Comparison of ENCODE assay signal across 31 mouse cellular contexts in genomic region chr3:89617360-89617759, GRCm38 (mm10).
"Had no signal": no experiment of that assay in that cellular context is flagged by ENCODE, and none has a peak within 500 bp of the region (broad histone marks: within the 10 kb centered on the region; RNA-seq: fewer than 3 reads in every experiment).

No protein-coding gene starts in this region.

- H3K9me3 ChIP-seq: heart, embryonic 10.5 days; heart, embryonic 12.5 days; heart, embryonic 13.5 days; heart, embryonic 15.5 days; hindbrain, embryonic 10.5 days; hindbrain, embryonic 12.5 days; hindbrain, embryonic 13.5 days; hindbrain, embryonic 15.5 days; intestine, embryonic 15.5 days; kidney, embryonic 15.5 days had no signal

- H3K4me3 ChIP-seq: heart, embryonic 10.5 days; heart, embryonic 12.5 days; heart, embryonic 13.5 days; heart, embryonic 15.5 days; hindbrain, embryonic 10.5 days; hindbrain, embryonic 12.5 days; hindbrain, embryonic 13.5 days; hindbrain, embryonic 15.5 days; intestine, embryonic 15.5 days; kidney, embryonic 15.5 days; layer of hippocampus, adult 2 months; left cerebral cortex, adult 2 months had no signal

- H3K27ac ChIP-seq: heart, embryonic 10.5 days; heart, embryonic 13.5 days; heart, embryonic 15.5 days; hindbrain, embryonic 10.5 days; hindbrain, embryonic 12.5 days; hindbrain, embryonic 13.5 days; hindbrain, embryonic 14.5 days; hindbrain, embryonic 15.5 days; hindbrain, postnatal 0 days; intestine, embryonic 15.5 days; kidney, embryonic 15.5 days; kidney, postnatal 0 days; layer of hippocampus, adult 2 months; left cerebral cortex, adult 2 months had no signal

- H3K27me3 ChIP-seq: heart, embryonic 12.5 days; heart, embryonic 15.5 days; hindbrain, embryonic 12.5 days; hindbrain, embryonic 13.5 days; hindbrain, embryonic 15.5 days; intestine, embryonic 15.5 days; kidney, embryonic 15.5 days had no signal

- ATAC-seq: hindbrain, embryonic 16.5 days; hindbrain, postnatal 0 days; inflammation-experienced regulatory T-cells, adult 6 months; intestine, embryonic 15.5 days; intestine, embryonic 16.5 days; intestine, postnatal 0 days had no signal

- DNase-seq: heart, postnatal 10 days; heart, postnatal 14 days; heart, postnatal 36 days; heart, postnatal 4 days; kidney, adult 11 months; kidney, adult 18-20 months; kidney, adult 2 months; kidney, adult 8-10 months; kidney, postnatal 14 days; kidney, postnatal 36 days; layer of hippocampus, adult 9-11 months; layer of hippocampus, postnatal 36 days had no signal

- H3K36me3 ChIP-seq: heart, embryonic 10.5 days; heart, embryonic 12.5 days; heart, embryonic 13.5 days; heart, embryonic 15.5 days; hindbrain, embryonic 10.5 days; hindbrain, embryonic 12.5 days; hindbrain, embryonic 13.5 days; hindbrain, embryonic 15.5 days; intestine, embryonic 15.5 days; kidney, embryonic 15.5 days had no signal
